Mouse (Mus musculus) CH12.LX (cell line): ENCODE measurements around the gene Hba-x.

Experiments
- CTCF ChIP-seq, 2 experiments: IDR thresholded peaks in 1 of 2; conservative IDR thresholded peaks in 1 of 2; 2 replicates each; pipeline ENCODE4 v1.5.1; 2011 to 2012; ENCODE audit warnings: low read depth in 2 of 2, low read length in 2 of 2, improper control_type of control experiment in 1 of 2, inconsistent platforms in 1 of 2, mild to moderate bottlenecking in 1 of 2, moderate library complexity in 1 of 2
- ELF1 ChIP-seq: IDR thresholded peaks from 2 replicates; pipeline ENCODE4 v1.6.1; 2014; ENCODE audit warnings: low read depth, mild to moderate bottlenecking, inconsistent platforms, low read length, improper control_type of control experiment
- ETS1 ChIP-seq: conservative IDR thresholded peaks from 2 replicates; pipeline ENCODE4 v1.6.1; 2012; ENCODE audit warnings: low read depth, mild to moderate bottlenecking, inconsistent platforms, low read length, improper control_type of control experiment, moderate library complexity
- POLR2A ChIP-seq: IDR thresholded peaks from 2 replicates; pipeline ENCODE4 v1.6.1; 2011; ENCODE audit warnings: low read depth, mild to moderate bottlenecking, improper control_type of control experiment, low read length
- ZMIZ1 ChIP-seq: IDR thresholded peaks from 2 replicates; pipeline ENCODE4 v1.6.1; 2012; ENCODE audit warnings: low read depth, mild to moderate bottlenecking, inconsistent platforms, low read length, improper control_type of control experiment
- ZNF384 ChIP-seq: IDR thresholded peaks from 2 replicates; pipeline ENCODE4 v1.6.1; 2012; ENCODE audit warnings: low read depth, low read length, improper control_type of control experiment, inconsistent platforms

DNA sequence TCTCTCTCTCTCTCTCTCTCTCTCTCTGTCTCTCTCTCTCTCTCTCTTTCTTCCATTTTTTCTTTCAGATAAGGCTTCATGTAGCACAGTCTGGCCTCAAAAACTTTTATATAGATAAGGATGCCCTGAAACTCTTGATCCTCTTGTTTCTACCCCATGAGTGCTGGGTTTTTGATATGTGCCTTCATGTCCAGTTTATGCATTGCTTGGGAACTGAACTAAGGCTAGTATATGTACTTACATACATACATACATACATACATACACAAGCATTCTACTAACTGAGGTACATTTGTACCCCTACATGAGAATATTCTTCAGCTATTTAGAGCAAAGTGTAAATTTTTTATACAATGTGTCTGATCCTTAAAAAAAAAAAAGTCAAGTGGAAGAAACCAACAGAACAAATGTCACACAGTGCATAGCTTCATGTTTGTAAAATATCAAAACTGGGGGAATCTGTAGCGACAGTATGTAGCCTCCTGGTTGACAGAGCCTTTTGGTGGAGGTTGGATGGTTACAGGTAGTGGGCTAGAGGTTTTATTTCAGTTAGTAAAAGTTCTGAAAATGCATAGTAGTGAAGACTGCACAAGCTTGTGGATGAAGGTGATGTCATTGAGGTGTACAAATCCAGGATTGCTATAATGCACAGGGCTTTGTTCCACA lies 21.8 kb downstream of the Hba-x start:
- TF ChIP-seq CTCF (conservative IDR thresholded peaks at IDR 0.05 in 1 of 2, IDR thresholded peaks at IDR 0.05 in 1 of 2; ENCODE audit: low read depth in 2 of 2, low read length in 2 of 2) (no peak), ZNF384 (no peak), POLR2A (no peak), ETS1 (no peak), ELF1 (no peak), ZMIZ1 (no peak)
